Mouse (Mus musculus): Measurements from ENCODE around the gene 1700001L19Rik. TPM values are rescaled to one million over a fixed set of nuclear protein-coding genes. Genes with fewer than 3 reads are reported as not detected.

1700001L19Rik gene
- polyA plus RNA-seq, 1 experiment from 2014 or later: 0.53 TPM

DNA sequence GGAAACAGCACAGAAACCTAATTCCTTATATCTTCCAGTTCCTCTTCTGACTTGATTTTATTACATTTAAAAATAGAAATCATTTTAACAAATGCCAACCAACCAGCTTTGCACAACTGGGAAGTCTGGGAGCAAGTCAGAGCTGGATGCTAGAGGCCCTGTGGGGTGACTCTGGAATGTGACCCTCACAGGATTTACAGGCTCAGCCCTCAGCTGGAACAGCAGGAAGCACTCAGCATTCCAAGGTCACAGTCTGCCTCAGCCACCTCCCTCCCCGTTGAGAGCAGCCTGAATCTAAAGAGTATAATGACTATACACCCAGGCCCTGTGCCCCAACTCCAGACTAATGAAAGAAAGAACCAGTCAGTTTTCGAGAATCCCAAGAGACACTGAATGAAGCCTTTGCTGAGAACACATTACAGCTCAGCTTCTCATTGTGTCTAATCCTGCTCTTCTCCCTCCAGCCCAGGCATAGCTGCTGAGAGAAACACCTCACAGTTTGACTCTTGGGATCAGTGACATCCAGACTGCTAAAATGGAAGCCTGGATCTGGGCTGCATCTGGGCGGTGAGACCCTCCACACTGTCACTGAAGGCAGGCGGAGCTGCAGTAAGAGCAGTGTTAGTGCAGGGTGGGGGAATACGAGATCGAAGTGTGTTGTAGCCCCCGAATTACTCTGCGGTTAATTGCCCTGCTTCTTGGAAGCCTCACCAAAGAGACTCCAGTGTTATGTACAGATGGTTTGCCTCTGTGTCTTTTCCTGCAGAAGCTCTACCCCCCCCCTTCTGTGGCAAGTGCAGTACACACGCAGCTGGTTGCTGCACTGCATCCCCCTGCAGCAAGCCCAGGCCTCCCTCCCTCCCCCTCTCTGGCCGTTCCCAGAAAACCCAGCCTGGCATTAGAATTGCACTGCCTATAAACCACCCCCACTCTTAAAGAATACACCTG lies 24.0 kb upstream of the 1700001L19Rik start:
- no peak for DNase-seq (ENCODE audit: low spot score)
- H3K27ac ChIP-seq (replicated peaks): peak overlapping the region; percentile 58; the same call in 1 of the 2 replicates

DNA sequence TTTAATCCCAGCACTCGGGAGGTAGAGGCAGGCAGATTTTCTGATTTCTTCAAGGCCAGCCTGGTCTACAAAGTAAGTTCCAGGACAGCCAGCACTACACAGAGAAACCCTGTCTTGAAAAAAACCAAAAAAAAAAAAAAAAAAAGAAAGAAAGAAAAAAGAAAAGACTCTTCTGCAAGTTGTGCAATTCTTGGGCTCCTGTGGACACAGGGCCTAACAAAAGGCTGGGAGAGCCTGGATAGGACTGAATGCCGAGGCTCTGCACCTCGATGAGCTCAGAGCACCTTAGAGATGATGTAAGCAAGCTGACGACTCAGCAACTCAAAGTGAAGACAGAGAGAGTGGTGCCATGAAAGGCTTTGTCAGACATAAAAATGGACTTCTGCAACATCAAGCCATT lies 22.8 kb upstream of the 1700001L19Rik start:
- H3K27me3 ChIP-seq (ENCODE audit: control insufficient read depth, insufficient read depth, low read length): no peaks in the 10 kb centered on the region
- peaks cover 3% of the 10 kb centered on the region; the same call in 1 of the 2 replicates for H3K36me3 ChIP-seq (ENCODE audit: control insufficient read depth, insufficient read depth, low read length)
- WGBS: 79% methylated on average over 4 of the region's 4 CpGs
- no peak overlapping the region for H3K9ac ChIP-seq (ENCODE audit: low read length)
- H3K9me3 ChIP-seq (ENCODE audit: control insufficient read depth, low read length): no peaks in the 10 kb centered on the region
- TF ChIP-seq EP300 (optimal IDR thresholded peaks at IDR 0.05): no peak
- no peak for TF ChIP-seq CTCF (IDR thresholded peaks at IDR 0.05; ENCODE audit: low read depth)
- DNase-seq (ENCODE audit: low spot score) (no peak), ATAC-seq (ENCODE audit: low FRiP score, low TSS enrichment) (no peak)
- H3K4me2 ChIP-seq (replicated peaks; ENCODE audit: low read depth): no peak overlapping the region
- no peak overlapping the region for H3K4me3 ChIP-seq (ENCODE audit: low read depth, low read length)
- H3K4me1 ChIP-seq (replicated peaks; ENCODE audit: control insufficient read depth, insufficient read depth): no peaks in the 10 kb centered on the region
- no peak overlapping the region for H3K27ac ChIP-seq (replicated peaks)

More for the DNA sequence above, 24.0 kb upstream of the 1700001L19Rik start:
- peaks cover 3% of the 10 kb centered on the region; the same call in 1 of the 2 replicates for H3K36me3 ChIP-seq (ENCODE audit: control insufficient read depth, insufficient read depth, low read length)
- no peaks in the 10 kb centered on the region for H3K4me1 ChIP-seq (replicated peaks; ENCODE audit: control insufficient read depth, insufficient read depth)
- no peak overlapping the region for H3K4me3 ChIP-seq (ENCODE audit: low read depth, low read length)
- H3K27me3 ChIP-seq (ENCODE audit: control insufficient read depth, insufficient read depth, low read length): no peaks in the 10 kb centered on the region
- no peak for TF ChIP-seq CTCF (IDR thresholded peaks at IDR 0.05; ENCODE audit: low read depth)
- no peak for TF ChIP-seq EP300 (optimal IDR thresholded peaks at IDR 0.05)
- H3K4me2 ChIP-seq (replicated peaks; ENCODE audit: low read depth): no peak overlapping the region
- ATAC-seq (ENCODE audit: low FRiP score, low TSS enrichment): peak; percentile 60; the same call in 1 of the 2 replicates
- 67% methylated on average over 10 of the region's 10 CpGs for WGBS
- peak overlapping the region; percentile 38; the same call in 1 of the 2 replicates for H3K9ac ChIP-seq (ENCODE audit: low read length)
- H3K9me3 ChIP-seq (ENCODE audit: control insufficient read depth, low read length): no peaks in the 10 kb centered on the region

DNA sequence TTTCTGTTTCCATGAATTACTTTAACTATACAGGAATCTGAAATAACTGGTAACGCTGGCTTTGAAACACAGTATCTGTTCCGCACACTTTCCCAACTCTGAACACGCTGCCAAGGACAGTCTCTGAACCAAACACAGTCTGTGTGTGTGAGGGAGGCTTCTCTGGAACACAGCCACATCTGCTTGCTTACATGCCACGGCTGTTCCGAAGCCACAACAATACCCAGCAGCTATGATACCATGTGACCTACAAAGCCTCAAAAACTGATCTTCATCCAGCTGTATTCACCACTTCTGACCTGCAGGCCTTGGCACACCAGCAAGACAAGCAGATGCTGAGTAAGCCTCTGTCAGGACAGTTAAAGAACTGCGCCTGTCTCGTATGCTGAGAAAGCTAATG lies 19.3 kb upstream of the 1700001L19Rik start:
- Histone ChIP-seq H3K36me3 (ENCODE audit: control insufficient read depth, insufficient read depth, low read length) (no peaks in the 10 kb centered on the region), H3K9ac (ENCODE audit: low read length) (no peak overlapping the region), H3K9me3 (ENCODE audit: control insufficient read depth, low read length) (no peaks in the 10 kb centered on the region), H3K4me1 (replicated peaks; ENCODE audit: control insufficient read depth, insufficient read depth) (0 out of 2 replicates have a peak, but pooled peaks cover under 1% of the 10 kb centered on the region), H3K27ac (replicated peaks) (0 out of 2 replicates have a peak overlapping the region, but pooled peaks have one; percentile 0), H3K4me3 (ENCODE audit: low read depth, low read length) (no peak overlapping the region), H3K27me3 (ENCODE audit: control insufficient read depth, insufficient read depth, low read length) (no peaks in the 10 kb centered on the region), H3K4me2 (replicated peaks; ENCODE audit: low read depth) (no peak overlapping the region)
- DNase-seq (ENCODE audit: low spot score) (no peak), ATAC-seq (ENCODE audit: low FRiP score, low TSS enrichment) (no peak)
- TF ChIP-seq EP300 (optimal IDR thresholded peaks at IDR 0.05): no peak
- no peak for TF ChIP-seq CTCF (IDR thresholded peaks at IDR 0.05; ENCODE audit: low read depth)
- WGBS: 62% methylated on average over 7 of the region's 7 CpGs

DNA sequence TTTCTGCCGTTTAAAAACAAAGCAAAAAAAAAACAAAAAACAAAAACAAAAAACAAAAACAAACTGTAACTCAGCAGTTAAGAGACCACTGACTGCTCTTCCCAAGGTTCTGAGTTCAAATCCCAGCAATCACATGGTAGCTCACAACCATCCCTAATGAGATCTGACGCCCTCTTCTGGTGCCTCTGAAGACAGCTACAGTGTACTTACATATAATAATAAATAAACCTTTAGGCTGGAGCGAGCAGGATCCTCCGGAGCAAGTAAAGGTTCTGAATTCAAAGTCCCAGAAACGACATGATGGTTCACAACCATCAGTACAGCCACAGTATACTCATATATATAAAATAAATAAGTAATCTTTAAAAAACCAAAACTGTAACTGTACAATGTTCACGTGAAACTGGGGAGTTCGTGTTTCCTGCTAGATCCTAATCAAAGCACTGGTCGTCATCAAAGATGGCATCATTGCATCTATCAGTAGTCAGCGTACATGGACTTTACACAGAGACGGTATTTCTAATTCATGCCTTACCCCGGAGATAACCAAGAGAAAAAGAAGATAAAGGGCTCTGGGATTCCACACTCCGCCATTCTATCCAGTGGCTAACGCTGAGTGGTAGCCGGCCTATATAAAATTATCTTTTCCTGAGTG lies 16.0 kb upstream of the 1700001L19Rik start:
- Histone ChIP-seq H3K36me3 (ENCODE audit: control insufficient read depth, insufficient read depth, low read length) (peaks cover 13% of the 10 kb centered on the region; the same call in 1 of the 2 replicates), H3K9me3 (ENCODE audit: control insufficient read depth, low read length) (no peaks in the 10 kb centered on the region), H3K4me2 (replicated peaks; ENCODE audit: low read depth) (peak overlapping the region; percentile 76), H3K27me3 (ENCODE audit: control insufficient read depth, insufficient read depth, low read length) (no peaks in the 10 kb centered on the region), H3K9ac (ENCODE audit: low read length) (peak overlapping the region; percentile 84), H3K27ac (replicated peaks) (peak overlapping the region; percentile 83), H3K4me3 (ENCODE audit: low read depth, low read length) (peak overlapping the region; percentile 89), H3K4me1 (replicated peaks; ENCODE audit: control insufficient read depth, insufficient read depth) (0 out of 2 replicates have a peak, but pooled peaks cover 3% of the 10 kb centered on the region)
- DNase-seq (ENCODE audit: low spot score) (no peak), ATAC-seq (ENCODE audit: low FRiP score, low TSS enrichment) (no peak)
- WGBS: 18% methylated on average over 14 of the region's 14 CpGs
- TF ChIP-seq EP300 (optimal IDR thresholded peaks at IDR 0.05): no peak
- peak; percentile 33 for TF ChIP-seq CTCF (IDR thresholded peaks at IDR 0.05; ENCODE audit: low read depth)

DNA sequence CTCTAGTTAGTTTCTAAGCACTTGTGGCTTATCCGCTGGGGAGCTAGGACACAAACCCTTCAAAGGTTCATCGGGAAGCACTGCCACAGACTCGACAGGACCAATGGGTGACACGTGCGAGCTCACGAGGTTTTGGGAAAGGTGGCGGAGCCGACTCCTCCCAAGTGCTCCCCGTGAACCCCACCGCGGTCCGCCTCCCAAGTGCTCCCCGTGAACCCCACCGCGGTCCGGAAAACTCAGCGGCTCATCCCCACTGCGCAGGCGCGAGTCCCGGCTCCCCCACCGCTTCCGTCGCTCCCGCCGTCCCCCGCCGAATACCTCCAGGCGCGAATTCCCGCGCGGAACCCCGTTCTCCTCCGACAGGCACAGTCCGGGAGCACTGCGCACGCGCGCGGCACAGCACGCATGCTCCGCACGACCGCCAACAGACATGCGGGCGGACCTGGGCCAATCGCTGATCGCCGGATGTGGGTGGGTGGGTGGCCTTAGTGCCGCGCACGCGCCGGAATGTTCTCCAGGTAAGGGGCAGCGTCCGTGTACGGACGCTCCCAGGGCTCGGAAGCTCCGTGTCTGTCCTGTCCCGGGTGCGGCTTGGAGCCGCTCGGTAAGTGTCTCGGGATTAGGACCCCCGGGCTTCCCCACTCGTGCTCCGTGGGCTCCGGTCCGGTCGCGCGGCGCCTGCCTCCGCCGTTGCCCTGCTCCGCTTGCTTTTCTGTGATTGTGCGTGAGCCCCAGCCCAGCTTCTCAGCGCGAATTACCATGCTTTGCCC lies 15.3 kb upstream of the 1700001L19Rik start, which contains the start of the genes Mtrr and Fastkd3:
TSS of gene Mtrr (minus strand) at position 403 of the 770 bp plus-strand sequence.
TSS of gene Fastkd3 (plus strand) at position 488 of the 770 bp plus-strand sequence.
- no peaks in the 10 kb centered on the region for H3K27me3 ChIP-seq (ENCODE audit: control insufficient read depth, insufficient read depth, low read length)
- H3K9me3 ChIP-seq (ENCODE audit: control insufficient read depth, low read length): no peaks in the 10 kb centered on the region
- WGBS: under 1% methylated on average over 80 of the region's 81 CpGs
- H3K36me3 ChIP-seq (ENCODE audit: control insufficient read depth, insufficient read depth, low read length): peaks cover 16% of the 10 kb centered on the region; the same call in 1 of the 2 replicates
- TF ChIP-seq CTCF (IDR thresholded peaks at IDR 0.05; ENCODE audit: low read depth): no peak
- no peak for TF ChIP-seq EP300 (optimal IDR thresholded peaks at IDR 0.05)
- H3K4me3 ChIP-seq (ENCODE audit: low read depth, low read length): peak within 1 kb of the TSS; percentile 89
- peak; percentile 99 for ATAC-seq (ENCODE audit: low FRiP score, low TSS enrichment)
- DNase-seq (ENCODE audit: low spot score): peak; percentile 98
- H3K4me2 ChIP-seq (replicated peaks; ENCODE audit: low read depth): peak within 1 kb of the TSS; percentile 76
- peak within 1 kb of the TSS; percentile 83 for H3K27ac ChIP-seq (replicated peaks)
- 0 out of 2 replicates have a peak, but pooled peaks cover 3% of the 10 kb centered on the region for H3K4me1 ChIP-seq (replicated peaks; ENCODE audit: control insufficient read depth, insufficient read depth)
- H3K9ac ChIP-seq (ENCODE audit: low read length): peak within 1 kb of the TSS; percentile 84

Measured in stomach, postnatal 0 days (tissue).